Mouse (Mus musculus): ENCODE data around the gene 0610037L13Rik.

0610037L13Rik gene

DNA sequence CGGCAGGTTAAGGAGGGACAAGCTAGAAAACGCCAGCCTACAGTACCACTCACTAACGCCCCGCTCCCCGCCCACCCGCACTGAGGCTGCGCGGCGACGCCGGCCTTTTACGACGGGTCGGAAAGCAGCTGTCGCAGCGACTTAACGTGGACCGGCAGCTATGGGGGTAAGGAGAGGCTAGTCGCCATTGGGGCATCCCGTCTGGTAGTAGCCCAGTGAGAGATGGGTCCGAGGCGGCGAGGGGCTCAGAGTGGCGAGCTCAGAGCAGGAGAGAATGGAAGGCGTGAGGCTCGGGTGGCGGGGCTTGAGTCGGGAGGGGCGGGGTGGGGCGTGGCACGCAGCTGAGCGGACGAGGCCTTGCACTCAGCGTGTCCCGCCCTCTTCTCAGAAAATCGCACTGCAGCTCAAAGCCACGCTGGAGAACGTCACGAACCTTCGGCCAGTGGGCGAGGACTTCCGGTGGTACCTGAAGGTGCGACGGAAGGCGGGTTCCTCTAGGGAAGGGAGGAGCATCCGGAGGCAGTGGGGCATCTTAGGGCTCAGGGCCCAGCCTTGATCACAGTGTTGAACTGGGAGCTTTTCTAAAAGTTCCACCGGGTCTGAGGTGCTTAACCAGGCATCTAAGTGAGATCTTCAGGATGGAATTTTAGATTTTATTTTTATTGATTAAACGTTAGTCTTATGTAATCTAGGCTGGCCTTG is at the start of gene 0610037L13Rik:
TSS of gene 0610037L13Rik (plus strand) at position 83 of the 702 bp plus-strand sequence.
- DNase-seq = peak; percentile 98

DNA sequence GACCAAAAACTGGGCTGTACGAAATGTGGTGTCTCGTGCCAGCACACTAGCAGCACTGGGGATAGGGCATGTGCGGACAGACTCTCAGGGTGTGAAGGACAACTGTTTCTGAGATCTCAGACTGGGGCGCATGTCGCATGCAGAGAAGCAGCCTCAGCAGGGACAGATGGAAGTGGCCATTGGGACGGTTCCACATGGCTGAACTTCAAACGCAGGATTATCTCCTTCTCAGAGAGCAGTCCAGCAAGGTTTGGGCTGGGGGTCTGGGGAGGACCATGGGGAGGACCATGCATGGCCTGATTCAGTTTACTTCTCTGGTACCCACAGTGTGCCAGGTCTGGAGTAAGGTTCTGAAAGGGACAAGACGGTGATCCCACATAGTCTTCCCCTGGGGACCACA is 45.9 kb upstream of the 0610037L13Rik start:
- no peak for DNase-seq

DNA sequence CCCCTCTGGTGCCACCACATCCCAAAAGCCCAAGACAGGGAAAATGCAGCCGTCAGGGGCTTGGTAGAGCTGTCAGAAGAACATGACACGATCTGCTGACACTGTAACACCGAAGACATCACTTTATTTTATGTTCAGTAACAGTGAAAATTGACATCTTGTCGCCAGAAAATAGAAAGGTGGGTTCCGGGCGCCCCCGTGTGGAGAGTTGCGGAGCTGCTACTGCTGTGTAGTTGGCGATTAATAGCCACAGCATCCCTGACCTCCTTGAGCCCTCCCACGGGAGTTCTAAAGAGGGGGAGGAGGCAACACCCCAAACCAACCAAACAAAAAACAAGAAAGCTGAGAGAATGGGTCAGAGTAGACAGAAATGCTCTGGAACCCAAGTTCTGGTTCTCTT is 44.6 kb upstream of the 0610037L13Rik start:
- peak; percentile 56 for DNase-seq

DNA sequence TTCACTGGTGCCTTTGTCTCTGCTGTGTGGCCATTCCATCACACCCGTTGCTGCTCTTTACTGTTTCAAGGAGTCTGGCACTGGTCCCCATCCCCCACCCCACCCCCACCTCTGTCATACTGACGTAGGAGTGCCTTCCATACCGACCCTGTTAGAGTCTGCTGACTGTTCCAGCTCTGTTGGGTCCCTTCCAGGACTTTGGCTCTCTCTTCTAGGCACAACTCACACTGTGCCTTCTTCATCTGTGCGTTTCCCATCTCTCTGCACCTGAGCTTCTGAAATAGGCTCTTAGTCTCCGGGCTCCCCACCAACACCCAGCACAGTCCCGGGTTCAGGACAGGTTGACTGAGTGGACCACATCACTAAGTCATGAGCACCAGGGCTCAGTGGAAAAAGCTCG is 42.8 kb upstream of the 0610037L13Rik start:
- no peak for DNase-seq

DNA sequence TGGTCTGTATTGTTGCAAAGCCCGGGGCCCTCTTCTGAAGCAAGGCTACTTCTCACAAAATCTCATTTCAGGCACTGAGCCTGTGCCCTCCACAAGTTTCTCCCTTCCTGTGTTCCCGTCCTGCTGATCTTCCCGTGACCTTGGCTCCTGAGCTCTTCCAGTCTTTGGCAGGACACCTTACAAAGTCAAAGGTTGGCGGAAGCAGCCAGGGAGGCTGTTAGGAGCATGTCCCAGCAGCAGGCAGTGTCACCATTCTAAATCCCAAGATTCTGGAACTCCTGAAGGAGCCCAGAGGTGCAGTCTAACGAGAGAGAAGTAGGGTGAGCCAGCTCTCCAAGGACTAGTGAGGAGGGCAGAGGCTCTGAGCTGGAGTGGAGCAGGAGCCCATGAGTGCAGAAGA is 41.1 kb upstream of the 0610037L13Rik start:
- DNase-seq = no peak

DNA sequence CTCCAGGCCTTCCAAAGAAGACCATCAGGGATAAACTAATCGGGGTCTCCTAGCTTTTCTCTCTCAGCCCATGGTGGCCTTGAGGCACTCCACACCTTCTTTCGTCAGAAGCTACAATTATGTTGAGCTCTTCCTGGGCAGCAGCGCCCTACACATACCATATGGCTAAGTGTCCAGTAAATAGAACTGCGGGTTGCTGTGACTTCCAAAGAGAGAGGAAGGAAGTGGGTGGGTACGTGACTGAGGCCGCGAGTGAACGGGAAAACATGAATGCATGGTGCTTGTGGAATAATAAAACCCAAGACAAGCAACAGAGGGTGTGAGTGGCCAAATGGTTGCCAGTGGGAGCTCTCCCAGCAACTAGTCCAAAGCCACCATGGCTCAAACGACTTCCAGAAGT is 40.0 kb upstream of the 0610037L13Rik start:
- DNase-seq = no peak

DNA sequence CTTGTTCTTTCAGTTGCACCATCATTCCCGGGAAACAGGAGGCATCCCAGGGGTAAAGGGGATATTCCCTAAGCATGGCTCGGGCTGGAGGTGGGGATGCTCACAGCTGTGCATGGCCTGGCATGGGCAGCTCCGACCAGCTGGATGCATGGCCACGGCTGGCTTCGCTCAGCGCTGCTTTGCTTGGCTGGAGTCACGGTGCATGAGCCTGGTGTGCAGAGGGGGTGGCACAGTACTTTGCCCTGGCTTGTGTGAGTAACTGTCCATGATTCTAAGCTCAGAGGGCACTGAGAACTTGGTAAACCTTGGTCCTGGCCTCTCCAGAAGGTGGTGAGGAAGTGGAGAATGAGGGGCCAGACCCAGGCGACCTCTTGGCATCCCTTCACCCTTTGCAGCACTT is 39.5 kb upstream of the 0610037L13Rik start:
- DNase-seq = no peak

DNA sequence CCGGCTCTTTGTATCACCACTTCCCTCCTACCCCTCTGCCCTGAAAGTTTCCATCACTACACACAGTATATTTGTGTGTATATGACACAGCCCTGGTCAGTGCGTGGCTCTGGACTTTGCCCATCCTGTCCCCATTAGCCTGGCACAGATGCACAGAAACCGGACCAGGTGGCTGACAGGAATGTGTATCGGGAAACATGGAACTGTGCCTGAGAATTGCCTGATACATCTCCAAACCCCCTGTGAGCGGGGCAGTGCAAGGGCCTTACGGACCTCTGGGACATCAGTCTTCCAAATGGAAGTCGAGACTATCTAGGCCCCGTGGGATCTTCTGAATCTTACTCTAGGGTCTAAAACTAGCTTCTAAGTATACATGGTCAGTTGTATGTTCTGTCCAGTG is 36.3 kb upstream of the 0610037L13Rik start:
- no peak for DNase-seq

DNA sequence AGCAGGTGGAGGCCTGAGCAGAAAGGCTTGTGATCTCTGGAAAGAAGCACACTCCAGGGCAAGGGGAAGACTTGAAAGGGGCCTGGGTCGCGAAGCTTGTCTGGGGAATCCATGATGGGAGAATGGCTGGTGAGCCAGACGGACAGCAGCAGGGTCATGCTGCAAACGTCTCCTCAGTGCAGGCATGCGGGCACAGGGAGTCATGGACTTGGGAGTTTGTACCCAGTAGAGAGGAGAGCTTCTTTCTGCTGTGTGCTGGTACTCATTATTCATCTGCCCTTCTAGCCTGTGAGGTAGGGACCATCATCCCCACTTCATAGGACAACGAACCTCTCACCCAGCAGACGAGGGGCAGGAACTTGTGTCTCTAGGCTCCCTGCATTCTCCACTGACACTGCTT is 35.8 kb upstream of the 0610037L13Rik start:
- no peak for DNase-seq

DNA sequence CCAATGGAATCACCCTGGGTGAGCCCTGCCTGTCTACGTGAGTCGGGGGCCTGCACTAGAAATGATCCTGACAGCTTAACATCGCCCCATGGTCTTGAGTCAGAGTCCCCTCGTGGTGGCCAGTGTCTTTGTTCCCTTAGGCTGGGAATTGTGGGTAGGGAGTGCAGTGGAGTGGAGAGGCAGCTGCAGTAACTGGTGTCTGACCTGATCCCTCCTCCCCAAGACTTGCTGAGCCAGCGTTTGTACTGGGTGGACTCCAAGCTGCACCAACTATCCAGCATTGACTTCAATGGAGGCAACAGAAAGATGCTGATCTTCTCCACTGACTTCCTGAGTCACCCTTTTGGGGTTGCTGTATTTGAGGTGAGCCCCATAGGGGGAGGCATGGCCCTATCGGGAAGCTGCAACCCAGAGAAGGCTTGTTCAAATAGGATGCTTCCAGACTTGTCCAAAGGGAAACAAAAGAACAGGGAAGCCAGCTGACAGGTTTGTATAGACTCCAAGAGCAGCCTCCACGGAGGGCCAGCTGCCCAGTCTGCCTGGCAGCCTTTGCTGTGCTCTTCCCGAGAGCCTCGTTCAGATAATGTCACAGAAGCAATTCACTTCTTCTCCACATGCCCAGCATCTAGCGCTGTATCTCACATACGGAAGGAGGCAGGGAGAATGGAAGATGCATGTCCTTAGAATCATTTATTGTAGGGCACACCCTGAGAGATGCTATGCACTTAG is 32.5 kb upstream of the 0610037L13Rik start:
- no peak for DNase-seq

DNA sequence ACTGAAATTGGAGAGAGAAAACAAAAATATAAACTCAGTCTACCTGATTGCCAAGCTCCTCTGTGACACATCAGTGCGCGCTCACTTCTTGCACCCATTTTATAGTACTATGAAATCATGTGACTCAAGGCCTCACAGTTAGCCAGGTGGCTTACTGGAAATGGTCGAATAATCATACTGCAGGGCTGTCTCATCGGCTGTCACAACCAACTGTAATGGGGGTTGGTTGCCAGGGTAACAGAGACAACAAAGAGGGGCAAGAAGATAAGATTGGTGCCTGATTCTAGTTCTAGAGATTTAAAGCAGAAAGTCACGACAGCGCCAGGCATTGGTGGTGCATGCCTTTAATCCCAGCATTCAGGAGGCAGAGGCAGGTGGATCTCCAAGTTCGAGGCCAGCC is 30.6 kb upstream of the 0610037L13Rik start:
- DNase-seq = no peak

DNA sequence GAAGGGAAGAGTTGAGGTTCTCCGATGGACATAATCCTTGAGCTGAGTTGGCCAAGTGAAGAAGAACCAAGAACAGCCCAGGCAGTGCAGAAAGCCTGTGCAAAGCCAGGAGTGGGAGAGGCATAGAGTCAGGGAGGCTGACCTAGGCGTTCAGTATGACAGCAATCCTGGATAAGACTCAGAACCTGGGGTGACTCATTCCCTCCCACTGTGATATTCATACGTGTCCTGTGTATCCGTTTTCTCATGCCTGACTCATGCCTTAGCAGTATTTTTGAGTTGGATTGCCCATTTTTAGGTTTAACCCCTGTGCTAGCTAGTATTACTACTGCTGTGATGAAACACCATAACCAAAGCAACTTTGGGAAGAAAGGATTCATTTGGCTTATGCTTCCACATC is 24.7 kb upstream of the 0610037L13Rik start:
- DNase-seq = no peak

DNA sequence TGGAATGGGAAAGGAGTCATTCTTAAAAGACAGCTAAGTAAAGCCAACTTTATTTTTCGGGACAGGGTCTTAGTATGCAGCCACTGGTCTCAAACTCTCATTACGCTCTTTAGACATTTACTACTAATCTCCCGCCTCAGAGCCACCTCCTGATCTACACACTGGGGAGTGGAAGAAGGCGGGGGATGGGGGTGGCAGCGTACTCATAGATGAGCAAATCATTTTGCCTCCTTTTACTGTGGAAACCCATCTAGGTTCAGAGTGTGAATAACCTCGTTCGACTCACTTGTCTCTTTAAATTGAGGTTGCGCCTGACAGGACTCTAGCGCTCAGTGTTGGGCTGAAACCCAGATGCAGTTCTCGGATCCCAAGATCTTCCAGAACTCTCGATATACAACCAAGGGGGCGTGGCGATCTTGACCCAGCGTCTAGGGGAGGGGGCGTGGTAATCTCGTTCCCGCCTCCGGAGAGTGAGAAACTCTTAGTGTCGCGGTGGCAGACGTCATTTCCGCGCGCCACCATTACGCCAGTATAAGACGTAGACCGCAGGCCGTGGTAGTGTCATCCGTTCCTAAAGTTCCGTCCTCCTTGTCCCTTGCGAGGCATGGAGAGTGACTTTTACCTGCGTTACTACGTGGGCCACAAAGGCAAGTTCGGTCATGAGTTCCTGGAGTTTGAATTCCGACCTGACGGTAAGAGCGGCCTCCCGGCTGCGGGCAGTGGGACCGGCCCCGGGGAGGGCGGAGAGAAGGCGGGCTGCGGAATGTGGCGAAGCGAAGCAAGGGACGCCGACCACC is 10.2 kb upstream of the 0610037L13Rik start, which contains the start of gene Magoh:
TSS of gene Magoh (plus strand) at position 502 of the 797 bp plus-strand sequence.
- DNase-seq = peak; percentile 96

DNA sequence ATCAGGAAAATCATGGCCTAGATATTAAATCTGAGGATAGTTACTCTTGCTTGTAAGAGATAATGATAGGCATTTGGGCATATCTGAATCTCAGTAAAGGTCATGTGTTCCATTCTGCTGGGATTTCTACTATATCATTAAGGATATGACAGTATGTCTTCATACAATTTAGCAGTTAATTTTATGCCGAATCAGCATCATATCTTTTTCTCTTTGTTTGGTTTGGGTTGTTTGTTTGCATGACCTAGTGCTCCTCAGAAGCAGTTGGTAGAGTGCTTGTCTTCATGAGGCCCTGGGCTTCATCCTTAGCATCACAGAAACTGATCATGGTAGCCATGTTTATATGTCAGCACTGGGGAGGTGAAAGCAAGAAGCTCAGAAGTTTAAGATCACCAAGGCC is 8.0 kb upstream of the 0610037L13Rik start:
- DNase-seq = no peak

DNA sequence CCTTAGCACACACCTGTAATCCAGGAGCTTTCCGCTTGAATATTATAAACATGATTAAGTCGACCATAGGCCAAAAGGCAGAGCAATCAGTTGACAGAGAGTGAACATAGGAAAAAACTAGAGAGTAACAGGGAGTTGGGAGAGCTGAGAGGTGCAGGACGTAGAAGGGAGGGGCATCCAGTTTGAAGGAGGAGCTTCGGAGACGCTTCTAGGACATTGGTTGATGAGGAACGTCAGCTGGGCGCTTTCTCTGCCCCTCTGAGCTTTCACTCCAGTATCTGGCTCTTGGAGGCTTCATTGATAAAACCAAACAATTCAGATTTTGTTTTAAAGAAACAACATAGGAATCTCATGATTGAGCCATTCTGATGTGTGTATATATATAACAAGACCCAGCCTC is 3.2 kb upstream of the 0610037L13Rik start:
- DNase-seq = no peak

DNA sequence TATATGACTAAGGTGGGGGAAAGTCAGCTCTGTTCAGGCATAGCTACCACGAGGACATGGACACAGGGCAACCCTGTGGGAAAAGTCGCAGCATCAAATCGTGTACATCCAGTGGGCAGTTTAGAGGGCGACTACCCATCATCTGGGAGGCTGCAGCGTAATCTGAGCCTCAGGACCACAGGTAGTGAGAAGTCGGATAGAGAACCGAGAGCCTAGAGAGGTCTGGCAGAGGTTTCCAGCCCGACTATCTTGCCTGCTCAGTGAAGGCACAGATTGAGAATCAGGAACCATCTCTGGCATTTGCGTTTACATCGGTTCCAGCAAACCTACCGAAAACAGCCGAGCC is 255 bp upstream of the 0610037L13Rik start:
- no peak for DNase-seq

DNA sequence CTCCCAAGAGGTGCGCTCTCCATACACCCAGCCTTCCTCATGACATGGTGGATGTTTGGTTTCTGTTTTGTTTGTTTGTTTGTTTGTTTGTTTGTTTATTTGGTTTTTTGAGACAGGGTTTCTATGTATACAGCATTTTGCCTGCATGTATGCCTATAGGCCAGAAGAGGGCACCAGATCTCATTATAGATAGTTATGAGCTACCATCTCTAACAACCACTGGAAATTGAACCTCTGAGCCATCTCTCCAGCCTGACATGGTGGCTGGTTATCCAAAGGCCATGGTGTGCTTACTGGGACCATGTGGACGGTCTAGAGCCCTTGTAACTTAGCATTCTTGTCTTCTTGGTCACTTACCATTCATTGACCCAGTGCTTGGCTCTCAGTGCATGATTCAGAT is 3.0 kb downstream of the 0610037L13Rik start:
- no peak for DNase-seq

DNA sequence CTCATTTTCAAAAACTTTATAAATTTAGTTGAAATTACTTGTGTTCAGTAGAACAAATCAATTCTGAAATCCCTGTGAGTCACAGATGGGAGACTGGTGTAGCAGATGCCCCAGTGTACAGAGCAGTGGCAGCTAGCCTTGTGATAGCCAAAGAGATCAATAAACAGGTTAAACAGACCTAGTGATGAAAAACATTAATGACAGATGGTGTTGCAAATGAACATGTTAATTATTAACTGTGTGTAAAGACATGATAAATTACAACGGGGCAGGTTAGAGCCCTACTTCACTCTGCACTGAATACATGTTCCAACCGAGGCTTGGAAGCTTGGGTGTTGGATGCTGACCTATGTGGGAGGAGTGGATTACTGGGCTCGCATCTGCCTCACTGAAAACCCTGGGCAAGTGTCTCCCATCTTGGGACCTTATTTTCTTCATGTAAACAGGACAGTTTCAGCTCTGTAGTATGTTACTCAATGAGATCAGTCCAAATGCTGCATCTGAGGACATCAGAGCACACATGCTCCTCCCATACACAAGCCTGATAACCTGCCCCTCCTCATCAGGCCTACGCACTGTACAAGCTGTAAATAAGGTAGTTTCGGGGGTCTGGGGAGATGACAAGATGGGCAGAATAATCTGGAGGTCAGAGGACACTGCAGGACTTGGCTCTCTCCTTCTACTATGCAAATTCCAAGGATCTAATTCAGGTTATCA is 9.8 kb downstream of the 0610037L13Rik start:
- no peak for DNase-seq

DNA sequence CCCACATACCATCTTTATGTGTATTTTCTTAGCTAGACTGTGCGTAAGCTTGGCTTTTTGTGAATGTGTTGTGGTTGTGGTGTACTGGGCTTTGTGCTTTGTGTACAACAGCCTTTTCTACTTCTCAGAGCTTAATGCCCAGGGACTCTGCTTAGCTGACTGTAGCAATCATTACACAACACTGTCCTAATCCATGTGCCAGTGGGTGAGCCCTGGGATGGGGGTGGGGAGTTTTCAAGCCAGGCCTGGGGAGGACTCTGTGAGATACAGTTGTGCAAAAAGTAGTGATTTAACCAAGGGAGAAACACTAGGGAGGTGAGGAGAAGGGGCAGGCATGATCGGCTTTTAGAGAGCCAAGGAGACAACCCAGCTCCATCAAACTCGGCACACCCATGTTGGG is 10.6 kb downstream of the 0610037L13Rik start:
- no peak for DNase-seq

DNA sequence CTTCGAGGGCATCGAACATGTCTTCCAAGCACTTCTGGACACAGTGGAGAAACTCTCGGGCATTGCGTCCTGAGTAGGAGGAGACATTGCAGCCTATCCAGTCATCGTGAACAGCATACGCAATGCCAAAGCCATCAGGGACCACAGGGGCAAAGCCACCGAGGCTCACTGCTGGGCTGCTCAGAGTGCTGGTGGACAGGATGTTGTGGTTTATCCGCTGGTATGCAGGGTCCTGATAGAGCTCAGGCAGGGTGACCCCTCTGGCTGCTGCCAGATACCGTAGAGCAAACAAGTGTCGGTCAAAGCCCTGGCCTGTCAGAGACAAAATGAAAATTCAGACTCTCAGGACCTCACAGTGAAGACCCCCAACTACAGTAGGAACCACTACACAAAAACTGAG is 14.6 kb downstream of the 0610037L13Rik start:
- no peak for DNase-seq

DNA sequence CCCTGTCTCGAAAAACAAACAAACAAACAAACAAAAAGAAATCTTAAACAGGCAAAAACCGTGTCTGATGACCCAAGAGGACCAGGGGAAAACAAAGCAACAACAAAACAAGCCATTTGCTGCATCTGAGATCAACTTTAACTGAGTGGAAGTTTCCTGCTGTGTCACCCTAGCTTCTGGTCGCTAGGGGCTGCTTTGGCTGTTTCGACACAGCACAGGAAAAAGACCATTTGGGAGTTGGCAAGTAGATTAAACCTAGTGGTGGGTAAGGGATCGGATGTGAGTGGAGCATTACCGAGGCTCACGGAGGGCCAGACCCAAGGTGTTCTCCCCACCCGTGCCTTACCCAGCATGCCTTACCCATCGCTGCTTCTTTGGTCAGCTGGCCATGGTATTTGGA is 16.9 kb downstream of the 0610037L13Rik start:
- DNase-seq = no peak

DNA sequence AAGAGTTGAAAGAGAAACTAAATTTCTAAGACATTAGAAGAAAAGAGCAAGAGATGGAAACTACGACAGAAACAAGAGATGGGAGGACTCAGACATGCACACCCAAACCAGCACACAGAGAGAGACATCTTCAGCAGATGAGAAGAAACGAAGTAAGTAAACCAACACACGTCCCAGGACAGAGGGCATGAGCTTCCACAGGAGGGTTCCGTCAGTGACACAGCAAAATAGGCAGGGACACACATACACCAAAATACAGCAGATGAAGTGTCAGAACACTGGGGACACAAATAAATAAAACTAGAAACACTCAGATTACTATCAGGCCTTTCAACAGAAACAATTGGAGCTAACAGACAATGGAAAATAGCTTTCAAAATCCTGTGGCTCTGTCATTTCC is 20.4 kb downstream of the 0610037L13Rik start:
- DNase-seq = no peak

DNA sequence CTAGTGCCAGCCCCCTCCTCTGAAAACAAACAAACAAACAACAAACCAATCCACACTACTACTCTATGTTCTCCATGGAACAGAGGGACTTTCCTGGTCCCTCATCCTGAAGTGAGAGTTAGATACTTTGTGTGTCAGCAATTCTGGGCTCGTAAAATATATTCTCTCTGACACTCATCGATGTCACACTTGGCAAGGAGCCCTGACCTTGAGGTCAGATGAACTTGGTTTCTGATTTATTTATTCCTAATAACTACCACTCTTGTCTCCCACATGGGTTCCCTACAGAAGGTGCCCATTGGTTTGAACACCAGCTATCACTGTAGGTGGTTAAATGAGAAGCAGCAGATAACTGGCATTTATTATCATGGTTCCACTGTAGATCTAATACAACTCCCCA is 30.7 kb downstream of the 0610037L13Rik start:
- DNase-seq = no peak

Data from right cerebral cortex, adult 18-20 months (tissue).